Mouse (Mus musculus): ENCODE measurements around the gene Cdon. TPM values are rescaled to one million over a fixed set of nuclear protein-coding genes. Genes with fewer than 3 reads are reported as not detected.
A peak's percentile ranks its signal among the peaks of the same experiment; 100 is the strongest.

Gene Cdon
- polyA plus RNA-seq, 1 experiment from 2014 or later = 11.7 TPM

- Histone ChIP-seq H3K9me3 (no peaks in the 10 kb centered on the region), H3K4me1 (replicated peaks) (peaks cover 45% of the 10 kb centered on the region), H3K27ac (0 out of 2 replicates have a peak overlapping the region, but pooled peaks have one; percentile 24), H3K27me3 (ENCODE audit: insufficient read depth, poor library complexity, severe bottlenecking) (peaks cover 66% of the 10 kb centered on the region), H3K4me3 (no peak overlapping the region), H3K36me3 (peaks cover 17% of the 10 kb centered on the region)
- WGBS = 23% methylated on average over 13 of the region's 13 CpGs
- peak; percentile 68 for DNase-seq (ENCODE audit: low spot score)
Measured at GRCm38 (mm10) chr9:35443618-35444511, 22.9 kb downstream of the Cdon start.

- Histone ChIP-seq H3K36me3 (peaks cover 17% of the 10 kb centered on the region), H3K4me3 (no peak overlapping the region), H3K4me1 (replicated peaks) (peaks cover 45% of the 10 kb centered on the region), H3K27me3 (ENCODE audit: insufficient read depth, poor library complexity, severe bottlenecking) (peaks cover 63% of the 10 kb centered on the region), H3K27ac (0 out of 2 replicates have a peak overlapping the region, but pooled peaks have one; percentile 24), H3K9me3 (no peaks in the 10 kb centered on the region)
- DNase-seq (ENCODE audit: low spot score) = no peak
- WGBS = 54% methylated on average over 8 of the region's 8 CpGs
Measured at GRCm38 (mm10) chr9:35444512-35444886, 23.6 kb downstream of the Cdon start.

GRCm38 (mm10) chr9:35446916-35447315, 26.0 kb downstream of the Cdon start:
- H3K4me1 ChIP-seq (replicated peaks) = peaks cover 33% of the 10 kb centered on the region
- no peaks in the 10 kb centered on the region for H3K9me3 ChIP-seq
- no peak overlapping the region for H3K27ac ChIP-seq
- 63% methylated on average over 4 of the region's 4 CpGs for WGBS
- H3K4me3 ChIP-seq = no peak overlapping the region
- H3K27me3 ChIP-seq (ENCODE audit: insufficient read depth, poor library complexity, severe bottlenecking) = peaks cover 46% of the 10 kb centered on the region
- peaks cover 34% of the 10 kb centered on the region for H3K36me3 ChIP-seq
- no peak for DNase-seq (ENCODE audit: low spot score)

- Histone ChIP-seq H3K4me1 (replicated peaks) (no peaks in the 10 kb centered on the region), H3K27me3 (ENCODE audit: insufficient read depth, poor library complexity, severe bottlenecking) (0 out of 2 replicates have a peak, but pooled peaks cover 12% of the 10 kb centered on the region), H3K36me3 (peaks cover 80% of the 10 kb centered on the region), H3K9me3 (no peaks in the 10 kb centered on the region), H3K4me3 (no peak overlapping the region), H3K27ac (no peak overlapping the region)
- WGBS = 72% methylated on average over 6 of the region's 6 CpGs
- DNase-seq (ENCODE audit: low spot score) = no peak
Measured at GRCm38 (mm10) chr9:35453311-35453710, 32.4 kb downstream of the Cdon start.

GRCm38 (mm10) chr9:35459594-35459993, 38.7 kb downstream of the Cdon start:
- Histone ChIP-seq H3K27me3 (ENCODE audit: insufficient read depth, poor library complexity, severe bottlenecking) (no peaks in the 10 kb centered on the region), H3K9me3 (no peaks in the 10 kb centered on the region), H3K36me3 (peaks cover 84% of the 10 kb centered on the region), H3K27ac (no peak overlapping the region), H3K4me1 (replicated peaks) (no peaks in the 10 kb centered on the region), H3K4me3 (no peak overlapping the region)
- no peak for DNase-seq (ENCODE audit: low spot score)
- 87% methylated on average over 8 of the region's 8 CpGs for WGBS

- DNase-seq (ENCODE audit: low spot score) = no peak
- H3K4me1 ChIP-seq (replicated peaks) = no peaks in the 10 kb centered on the region
- H3K9me3 ChIP-seq = no peaks in the 10 kb centered on the region
- H3K27me3 ChIP-seq (ENCODE audit: insufficient read depth, poor library complexity, severe bottlenecking) = no peaks in the 10 kb centered on the region
- WGBS = 74% methylated on average over 8 of the region's 8 CpGs
- H3K36me3 ChIP-seq = peaks cover 70% of the 10 kb centered on the region
- no peak overlapping the region for H3K4me3 ChIP-seq
- H3K27ac ChIP-seq = no peak overlapping the region
Measured at GRCm38 (mm10) chr9:35467264-35467817, 46.4 kb downstream of the Cdon start.

GRCm38 (mm10) chr9:35468913-35469312, 48.0 kb downstream of the Cdon start:
- peaks cover 72% of the 10 kb centered on the region for H3K36me3 ChIP-seq
- no peaks in the 10 kb centered on the region for H3K27me3 ChIP-seq (ENCODE audit: insufficient read depth, poor library complexity, severe bottlenecking)
- DNase-seq (ENCODE audit: low spot score) = no peak
- no peak overlapping the region for H3K27ac ChIP-seq
- no peaks in the 10 kb centered on the region for H3K9me3 ChIP-seq
- H3K4me3 ChIP-seq = no peak overlapping the region
- no peaks in the 10 kb centered on the region for H3K4me1 ChIP-seq (replicated peaks)

GRCm38 (mm10) chr9:35474104-35474724, 53.3 kb downstream of the Cdon start:
- WGBS = 89% methylated on average over 10 of the region's 10 CpGs
- Histone ChIP-seq H3K4me3 (no peak overlapping the region), H3K4me1 (replicated peaks) (no peaks in the 10 kb centered on the region), H3K27me3 (ENCODE audit: insufficient read depth, poor library complexity, severe bottlenecking) (no peaks in the 10 kb centered on the region), H3K36me3 (peaks cover 99% of the 10 kb centered on the region), H3K27ac (no peak overlapping the region), H3K9me3 (no peaks in the 10 kb centered on the region)
- no peak for DNase-seq (ENCODE audit: low spot score)

- no peaks in the 10 kb centered on the region for H3K4me1 ChIP-seq (replicated peaks)
- peaks cover 99% of the 10 kb centered on the region for H3K36me3 ChIP-seq
- H3K27ac ChIP-seq = no peak overlapping the region
- H3K4me3 ChIP-seq = no peak overlapping the region
- whole genome bisulfite sequencing = 92% methylated on average over 7 of the region's 7 CpGs
- H3K27me3 ChIP-seq (ENCODE audit: insufficient read depth, poor library complexity, severe bottlenecking) = no peaks in the 10 kb centered on the region
- no peaks in the 10 kb centered on the region for H3K9me3 ChIP-seq
- no peak for DNase-seq (ENCODE audit: low spot score)
Measured at GRCm38 (mm10) chr9:35475394-35475793, 54.5 kb downstream of the Cdon start.

- Histone ChIP-seq H3K9me3 (no peaks in the 10 kb centered on the region), H3K4me3 (no peak overlapping the region), H3K4me1 (replicated peaks) (no peaks in the 10 kb centered on the region), H3K27me3 (ENCODE audit: insufficient read depth, poor library complexity, severe bottlenecking) (no peaks in the 10 kb centered on the region), H3K27ac (no peak overlapping the region), H3K36me3 (peaks cover 98% of the 10 kb centered on the region)
- no peak for DNase-seq (ENCODE audit: low spot score)
- WGBS = 95% methylated on average over 6 of the region's 6 CpGs
Measured at GRCm38 (mm10) chr9:35479456-35479855, 58.5 kb downstream of the Cdon start.

- Histone ChIP-seq H3K4me1 (replicated peaks) (no peaks in the 10 kb centered on the region), H3K27ac (no peak overlapping the region), H3K4me3 (no peak overlapping the region), H3K27me3 (ENCODE audit: insufficient read depth, poor library complexity, severe bottlenecking) (no peaks in the 10 kb centered on the region), H3K36me3 (peaks cover 97% of the 10 kb centered on the region), H3K9me3 (no peaks in the 10 kb centered on the region)
- no peak for DNase-seq (ENCODE audit: low spot score)
- 87% methylated on average over 13 of the region's 13 CpGs for WGBS
Measured at GRCm38 (mm10) chr9:35482014-35482898, 61.3 kb downstream of the Cdon start.

GRCm38 (mm10) chr9:35483949-35484348, 63.0 kb downstream of the Cdon start:
- H3K27me3 ChIP-seq (ENCODE audit: insufficient read depth, poor library complexity, severe bottlenecking) = no peaks in the 10 kb centered on the region
- WGBS = 92% methylated on average over 3 of the region's 3 CpGs
- DNase-seq (ENCODE audit: low spot score) = no peak
- H3K36me3 ChIP-seq = peaks cover 97% of the 10 kb centered on the region
- no peaks in the 10 kb centered on the region for H3K9me3 ChIP-seq
- no peak overlapping the region for H3K4me3 ChIP-seq
- H3K27ac ChIP-seq = no peak overlapping the region
- H3K4me1 ChIP-seq (replicated peaks) = no peaks in the 10 kb centered on the region

All from hindbrain, embryonic 10.5 days (tissue).